Mouse (Mus musculus) CD4-positive helper T cell, adult 2 months (primary cell): ENCODE data around the gene Hoxa1.

ENCODE experiments used
- DNase-seq: peaks from one replicate; pipeline ENCODE4 v3.0.0-alpha.2; 2012; ENCODE audit warnings: low read depth, missing footprints, low spot score

The Hoxa1 gene

DNA sequence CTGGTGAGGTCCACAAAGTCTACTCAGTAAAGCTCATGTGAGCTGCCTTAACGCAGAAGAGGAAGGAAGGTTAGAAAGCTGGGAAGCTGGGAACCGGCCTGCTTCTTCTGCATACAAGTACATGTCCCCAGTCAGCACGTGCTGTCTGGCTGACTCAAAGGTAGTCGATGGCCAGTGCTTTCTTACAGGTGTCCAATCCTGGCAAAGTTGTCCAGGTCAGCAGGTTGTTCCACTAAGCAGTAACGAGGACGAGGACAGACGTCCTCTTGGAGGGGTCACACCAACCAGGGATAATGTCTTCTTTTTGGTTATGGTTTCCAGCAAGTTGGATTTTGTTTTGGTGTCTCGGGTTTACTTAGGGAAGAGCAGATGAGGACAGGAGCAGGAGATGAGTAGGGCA, 31.8 kb upstream of the Hoxa1 start:
- DNase-seq, result no peak

GRCm38 (mm10) chr6:52189172-52189591, 31.1 kb upstream of the Hoxa1 start:
- no peak for DNase-seq

- no peak for DNase-seq
Observed at GRCm38 (mm10) chr6:52186500-52186899, 28.4 kb upstream of the Hoxa1 start.

- no peak for DNase-seq
Observed at GRCm38 (mm10) chr6:52185834-52186233, 27.7 kb upstream of the Hoxa1 start.

DNA sequence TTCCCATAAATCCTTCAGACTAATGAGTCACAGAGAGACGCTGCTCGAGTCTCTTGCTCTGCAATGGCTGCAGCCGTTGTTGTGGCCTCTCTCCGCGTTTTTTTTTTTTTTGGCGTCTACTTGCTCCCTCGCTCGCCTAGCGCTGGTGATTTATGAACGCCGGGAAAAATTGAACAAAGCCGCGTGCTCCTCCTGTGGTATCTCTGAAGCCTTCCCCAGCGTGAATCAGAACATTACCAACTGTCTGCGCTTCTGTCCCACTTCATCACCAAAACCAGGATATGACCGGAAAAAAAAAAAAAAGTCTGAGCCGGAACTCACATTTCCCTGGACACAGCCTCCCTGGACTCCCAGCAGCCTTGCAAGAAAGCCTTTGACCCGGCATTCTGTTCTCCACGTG, 27.1 kb upstream of the Hoxa1 start:
- no peak for DNase-seq

DNA sequence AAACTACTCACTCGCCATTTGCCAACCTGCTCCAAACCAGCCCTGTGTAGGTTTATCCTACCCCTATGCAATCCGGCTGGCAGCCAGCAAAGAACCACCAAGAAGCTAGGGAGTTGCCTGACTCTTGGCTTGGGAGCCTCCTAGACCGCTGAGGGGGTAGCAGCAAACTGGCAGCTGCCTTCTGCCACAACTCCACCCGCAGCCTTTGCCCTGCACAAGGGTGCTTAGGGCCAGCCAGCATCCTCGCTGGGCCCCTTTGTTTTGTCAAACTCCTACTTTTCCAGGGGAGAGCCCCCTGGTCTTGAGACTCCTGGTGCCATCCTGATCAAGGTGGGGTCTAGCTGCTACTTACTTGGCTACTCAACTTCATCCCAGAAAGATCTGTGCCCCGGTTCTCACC, 26.6 kb upstream of the Hoxa1 start:
- DNase-seq, result no peak

GRCm38 (mm10) chr6:52183311-52184080, 25.4 kb upstream of the Hoxa1 start:
- DNase-seq, result no peak

GRCm38 (mm10) chr6:52182793-52183192, 24.7 kb upstream of the Hoxa1 start:
- DNase-seq, result no peak

GRCm38 (mm10) chr6:52182030-52182429, 23.9 kb upstream of the Hoxa1 start:
- DNase-seq, result no peak

DNA sequence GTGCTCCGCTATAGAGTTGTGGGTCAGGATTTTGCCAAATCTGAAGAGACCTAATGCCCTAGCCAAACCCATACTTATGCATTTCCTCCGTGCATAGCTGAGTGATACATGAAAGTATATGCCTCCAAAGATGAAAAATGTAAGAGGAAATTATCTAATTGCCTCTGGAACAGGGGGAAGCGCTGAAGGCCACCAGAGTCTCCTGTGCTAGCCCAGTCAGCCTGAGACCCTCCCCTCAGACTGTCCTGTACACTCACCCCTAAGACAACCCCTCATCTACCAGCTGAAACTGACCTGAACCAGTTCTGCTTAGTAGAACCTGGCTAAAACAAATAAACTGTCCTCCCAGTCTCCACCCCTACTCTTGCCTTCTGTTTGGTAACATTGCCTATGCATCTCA, 22.6 kb upstream of the Hoxa1 start:
- DNase-seq, result no peak

- DNase-seq, result no peak
Observed at GRCm38 (mm10) chr6:52180213-52180710, 22.1 kb upstream of the Hoxa1 start.

- no peak for DNase-seq
Observed at GRCm38 (mm10) chr6:52179690-52180089, 21.6 kb upstream of the Hoxa1 start.

DNA sequence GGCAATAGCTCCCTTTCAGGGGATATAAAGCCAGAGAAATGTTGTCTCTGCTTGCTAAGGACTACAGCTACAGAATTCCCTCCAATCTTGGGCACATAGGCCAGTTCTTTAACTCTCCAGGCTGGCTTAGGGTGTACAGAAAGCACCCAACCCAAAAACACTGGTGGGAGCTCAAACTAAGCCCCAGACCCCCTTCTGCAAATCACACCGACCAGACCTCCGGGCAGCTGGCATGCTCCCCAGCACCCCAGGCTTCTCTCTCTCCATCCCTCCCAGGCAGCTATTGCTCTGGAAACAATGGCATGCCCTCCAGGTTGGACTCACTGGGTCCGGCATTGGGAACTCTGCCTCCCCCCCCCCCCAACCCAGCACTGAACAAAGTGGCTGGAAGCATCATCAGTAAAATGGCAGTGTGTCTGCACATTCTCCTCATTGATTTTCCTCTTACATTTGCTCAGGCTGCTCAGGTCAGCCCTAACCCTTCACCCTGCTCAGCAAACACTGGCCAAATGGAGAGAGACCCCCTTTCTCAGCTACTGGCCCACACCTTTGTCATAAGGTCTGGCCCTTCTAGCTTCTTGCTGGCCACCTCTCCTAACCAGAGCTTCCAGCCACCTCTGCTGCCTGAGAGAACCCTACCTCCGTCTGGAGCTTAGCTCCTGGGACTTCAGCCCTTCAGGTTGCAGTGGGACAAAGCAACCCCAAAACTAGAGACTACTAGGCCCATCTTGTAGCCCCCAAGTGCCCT, 21.0 kb upstream of the Hoxa1 start:
- DNase-seq, result no peak

GRCm38 (mm10) chr6:52177806-52178205, 19.7 kb upstream of the Hoxa1 start:
- no peak for DNase-seq

GRCm38 (mm10) chr6:52177061-52177735, 19.1 kb upstream of the Hoxa1 start, which contains the start of gene 5730596B20Rik:
Gene 5730596B20Rik (plus strand): TSS chr6:52177498.
- no peak for DNase-seq

GRCm38 (mm10) chr6:52176391-52176790, 18.3 kb upstream of the Hoxa1 start:
- DNase-seq, result no peak

DNA sequence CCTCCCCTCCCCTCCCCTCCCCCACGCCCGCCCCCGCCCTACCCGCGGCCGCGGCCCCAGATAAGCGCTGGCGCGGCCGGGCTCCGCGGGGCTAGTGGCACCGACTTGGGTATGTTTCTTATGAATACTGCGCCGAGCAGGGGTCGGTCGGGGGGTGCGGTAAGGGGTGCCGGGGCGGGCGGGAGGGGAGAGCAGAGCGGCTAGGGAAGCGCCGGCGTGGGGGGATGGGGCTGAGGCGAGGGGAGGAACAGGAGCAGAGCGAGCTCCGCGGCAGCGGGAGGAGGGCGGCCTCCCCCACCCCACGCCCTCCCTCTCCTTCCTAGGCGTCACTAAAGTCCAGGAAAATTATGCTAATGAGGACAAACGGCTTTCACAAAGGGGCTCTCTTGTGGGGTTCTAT, 17.7 kb upstream of the Hoxa1 start:
- no peak for DNase-seq

GRCm38 (mm10) chr6:52174968-52175751, 17.0 kb upstream of the Hoxa1 start:
- no peak for DNase-seq

DNA sequence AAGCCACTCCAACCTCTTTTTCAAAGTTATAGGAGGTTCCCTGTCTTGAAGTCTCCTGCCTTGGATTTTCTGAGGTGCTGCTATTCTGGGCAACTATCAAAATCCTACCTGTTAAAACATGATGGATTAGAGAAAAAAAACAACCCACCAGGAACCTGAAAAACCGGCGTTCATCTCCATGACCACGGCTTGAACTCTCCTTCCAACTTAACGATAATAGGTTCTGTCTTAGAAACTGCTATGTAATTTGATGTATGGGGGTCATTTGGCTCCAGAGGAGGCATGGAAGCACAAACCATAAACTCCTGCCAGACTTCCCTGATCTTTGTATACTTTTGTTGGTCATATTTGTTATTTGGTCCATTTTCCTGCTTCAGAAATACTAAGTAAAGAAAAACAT, 15.5 kb upstream of the Hoxa1 start:
- no peak for DNase-seq

DNA sequence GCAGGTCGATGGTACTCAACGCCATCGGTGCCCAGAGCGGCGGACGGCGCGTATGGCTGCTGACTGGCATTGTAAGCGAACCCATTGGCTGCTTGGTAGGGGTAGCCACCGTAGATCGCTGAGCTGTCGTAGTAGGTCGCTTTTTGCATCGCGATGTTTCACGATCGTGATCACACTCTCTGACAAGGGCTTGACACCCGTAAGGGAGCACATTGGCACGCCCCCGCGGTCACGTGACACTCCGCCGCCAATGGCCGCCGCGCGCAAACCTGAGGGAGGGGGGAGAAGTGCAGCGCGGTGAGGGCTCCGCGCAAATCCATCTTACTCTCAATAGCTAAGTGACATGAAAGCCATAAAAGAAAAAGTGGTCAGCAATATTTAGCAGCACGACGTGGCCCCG, 14.4 kb upstream of the Hoxa1 start:
- no peak for DNase-seq

DNA sequence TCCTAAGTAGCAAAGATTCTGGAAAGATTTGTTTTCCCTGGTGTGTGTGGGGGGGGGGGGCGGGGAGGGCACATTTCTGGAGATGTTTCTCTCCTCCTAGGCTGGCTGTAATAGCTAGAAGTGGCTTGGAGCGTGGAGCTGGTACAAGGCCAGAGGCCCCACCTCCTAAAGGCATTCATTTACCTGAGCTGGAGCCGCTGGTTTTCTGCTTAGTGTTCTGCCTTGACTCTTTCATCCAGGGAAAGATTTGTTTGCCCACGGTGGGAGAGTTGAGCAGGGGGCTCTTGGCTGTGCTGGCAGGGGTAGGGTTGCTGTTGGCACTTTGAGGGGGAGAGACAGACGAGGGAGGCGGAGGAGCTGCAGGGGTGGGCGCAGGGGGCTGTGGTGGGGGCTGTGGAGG, 13.8 kb upstream of the Hoxa1 start:
- no peak for DNase-seq

GRCm38 (mm10) chr6:52171331-52171730, 13.2 kb upstream of the Hoxa1 start:
- no peak for DNase-seq
